In genomic region chr7:60003006-60003865, GRCm38 (mm10) we compare ENCODE assay signal across 9 mouse cellular contexts. TPM values are rescaled to one million over a fixed set of nuclear protein-coding genes. Genes with fewer than 3 reads are reported as not detected.
DNase-seq lines count a peak whose midpoint lies in the region; ATAC-seq and TF ChIP-seq lines count a peak whose summit lies in the region.
"Had no signal": no experiment of that assay in that cellular context is flagged by ENCODE, and none has a peak within 500 bp of the region (broad histone marks: within the 10 kb centered on the region; RNA-seq: fewer than 3 reads in every experiment).

No protein-coding gene starts in this region.

- H3K9me3 ChIP-seq in erythroblast, embryonic 14.5 days (ENCODE audit: control insufficient read depth, low read length) = peaks cover 19% of the 10 kb centered on the region
- H3K9me3 ChIP-seq in heart, embryonic 13.5 days = peaks cover 30% of the 10 kb centered on the region
- H3K9me3 ChIP-seq in midbrain, embryonic 10.5 days (replicated peaks) = peaks cover 27% of the 10 kb centered on the region
- no peaks in the 10 kb centered on the region for H3K9me3 ChIP-seq in stomach, postnatal 0 days (ENCODE audit: control insufficient read depth, low read length)

- no peak overlapping the region for H3K27ac ChIP-seq in heart, embryonic 13.5 days (replicated peaks)
- H3K27ac ChIP-seq in midbrain, embryonic 10.5 days (replicated peaks) = peak overlapping the region; percentile 88
- H3K27ac ChIP-seq in stomach, postnatal 0 days (replicated peaks) = no peak overlapping the region

- peak; percentile 68 to 71 for DNase-seq in cerebellum, postnatal 10 days
- peak; percentile 58 for DNase-seq in layer of hippocampus, adult 9-11 months
- peak; percentile 46 for DNase-seq in midbrain, embryonic 10.5 days (ENCODE audit: low spot score)
- DNase-seq in stomach, postnatal 0 days (ENCODE audit: low spot score) = peak; percentile 12
- no peak for DNase-seq in adrenal gland, adult 18-20 months (ENCODE audit: low spot score in 2 of 2)

- no peak for TF ChIP-seq EP300 in stomach, postnatal 0 days (optimal IDR thresholded peaks at IDR 0.05)

- 50% methylated on average over 12 of the region's 12 CpGs for WGBS in heart, embryonic 13.5 days
- 47% methylated on average over 12 of the region's 12 CpGs for WGBS in midbrain, embryonic 10.5 days
- WGBS in stomach, postnatal 0 days = 55% methylated on average over 12 of the region's 12 CpGs

- no peak for ATAC-seq in erythroblast, adult 5-6 weeks (replicated peaks; ENCODE audit: low FRiP score, poor library complexity, severe bottlenecking)
- ATAC-seq in heart, embryonic 13.5 days (ENCODE audit: extremely low read depth, insufficient number of reproducible peaks, low FRiP score, low TSS enrichment) = peak; percentile 40; the same call in 1 of the 2 replicates
- ATAC-seq in stomach, postnatal 0 days (ENCODE audit: low FRiP score, low TSS enrichment) = no peak

- H3K4me2 ChIP-seq in heart, embryonic 13.5 days = peak overlapping the region; percentile 72
- peak overlapping the region; percentile 68 for H3K4me2 ChIP-seq in stomach, postnatal 0 days (replicated peaks; ENCODE audit: low read depth)

- no peak for TF ChIP-seq CTCF in stomach, postnatal 0 days (IDR thresholded peaks at IDR 0.05; ENCODE audit: low read depth)

- H3K4me3 ChIP-seq in erythroblast, embryonic 14.5 days (replicated peaks) = peak overlapping the region; percentile 67
- H3K4me3 ChIP-seq in heart, embryonic 13.5 days = peak overlapping the region; percentile 68
- peak overlapping the region; percentile 63 for H3K4me3 ChIP-seq in midbrain, embryonic 10.5 days
- H3K4me3 ChIP-seq in stomach, postnatal 0 days (ENCODE audit: low read depth, low read length) = peak overlapping the region; percentile 49

- H3K36me3 ChIP-seq in erythroblast, embryonic 14.5 days (ENCODE audit: control insufficient read depth) = no peaks in the 10 kb centered on the region
- H3K36me3 ChIP-seq in heart, embryonic 13.5 days = no peaks in the 10 kb centered on the region
- H3K36me3 ChIP-seq in midbrain, embryonic 10.5 days = peaks cover 4% of the 10 kb centered on the region
- H3K36me3 ChIP-seq in stomach, postnatal 0 days (ENCODE audit: control insufficient read depth, insufficient read depth, low read length) = no peaks in the 10 kb centered on the region

- peak overlapping the region; percentile 83 for H3K9ac ChIP-seq in heart, embryonic 13.5 days
- no peak overlapping the region for H3K9ac ChIP-seq in stomach, postnatal 0 days (ENCODE audit: low read length)

- peaks cover 19% of the 10 kb centered on the region for H3K4me1 ChIP-seq in erythroblast, embryonic 14.5 days (ENCODE audit: control insufficient read depth)
- H3K4me1 ChIP-seq in heart, embryonic 13.5 days = no peaks in the 10 kb centered on the region
- H3K4me1 ChIP-seq in midbrain, embryonic 10.5 days = peaks cover 6% of the 10 kb centered on the region; the same call in 1 of the 2 replicates
- no peaks in the 10 kb centered on the region for H3K4me1 ChIP-seq in stomach, postnatal 0 days (replicated peaks; ENCODE audit: control insufficient read depth, insufficient read depth)

- H3K27me3 ChIP-seq in erythroblast, embryonic 14.5 days (ENCODE audit: control insufficient read depth) = no peaks in the 10 kb centered on the region
- H3K27me3 ChIP-seq in heart, embryonic 13.5 days (replicated peaks) = no peaks in the 10 kb centered on the region
- H3K27me3 ChIP-seq in midbrain, embryonic 10.5 days (ENCODE audit: low read depth, poor library complexity, severe bottlenecking) = no peaks in the 10 kb centered on the region
- H3K27me3 ChIP-seq in stomach, postnatal 0 days (ENCODE audit: control insufficient read depth, insufficient read depth, low read length) = no peaks in the 10 kb centered on the region

RNA-seq across cellular contexts. Expression of gene Snurf, which starts 1.6 kb away (rescaled TPM):
- not detected in 2 replicates for polyA plus RNA-seq in erythroblast, embryonic 14.5 days (2012)
- not detected in 2 replicates for total RNA-seq in erythroblast, adult 5-6 weeks (2015; ENCODE audit: low replicate concordance)
- total RNA-seq in erythroblast, adult 5-6 weeks (2017; ENCODE audit: low replicate concordance) = not detected in 2 replicates
- 43.0 and 50.4 TPM in 2 replicates for polyA plus RNA-seq in heart, embryonic 13.5 days (2015; fragmentation: Nextera tagmentation; extraction: Ambion mirVana)
- polyA plus RNA-seq in midbrain, embryonic 10.5 days (2016; fragmentation: Nextera tagmentation; extraction: Ambion mirVana) = 82.4 and 111 TPM in 2 replicates
- polyA plus RNA-seq in stomach, postnatal 0 days (2015; fragmentation: Nextera tagmentation; extraction: Ambion mirVana) = 16.8 and 18.1 TPM in 2 replicates
- 100 to 1,000 TPM; 111 to 135 TPM for total RNA-seq in adrenal gland, adult 18-20 months (2021)
- total RNA-seq: hematopoietic stem cell, adult 5-6 weeks had no signal

RNA-seq across cellular contexts. Expression of gene Gm38393, which starts 1.6 kb away (rescaled TPM):
- 1.6 and 3.3 TPM in 2 replicates for polyA plus RNA-seq in erythroblast, embryonic 14.5 days (2012)
- total RNA-seq in erythroblast, adult 5-6 weeks (2015; ENCODE audit: low replicate concordance) = not detected in 2 replicates
- total RNA-seq in erythroblast, adult 5-6 weeks (2017; ENCODE audit: low replicate concordance) = 0.09 TPM in 1 of 2 replicates, not detected in the other
- polyA plus RNA-seq in heart, embryonic 13.5 days (2015; fragmentation: Nextera tagmentation; extraction: Ambion mirVana) = 0.11 and 0.48 TPM in 2 replicates
- 2.1 and 2.3 TPM in 2 replicates for polyA plus RNA-seq in midbrain, embryonic 10.5 days (2016; fragmentation: Nextera tagmentation; extraction: Ambion mirVana)
- 0.12 and 0.15 TPM in 2 replicates for polyA plus RNA-seq in stomach, postnatal 0 days (2015; fragmentation: Nextera tagmentation; extraction: Ambion mirVana)
- total RNA-seq in adrenal gland, adult 18-20 months (2021) = 1 to 10 TPM; 2.0 to 2.1 TPM

Comparison
In these comparisons a context has a peak if more than half of its experiments do, and no peak if none do; other contexts are left out.
1. DNase-seq: peak in cerebellum, postnatal 10 days (2 of 2), layer of hippocampus, adult 9-11 months (single experiment), midbrain, embryonic 10.5 days (single experiment) and stomach, postnatal 0 days (single experiment); none in adrenal gland, adult 18-20 months (0 of 2).
2. RNA of gene Snurf, which starts 1.6 kb away (polyA plus RNA-seq): 82.4 to 111 TPM in midbrain, embryonic 10.5 days, 43.0 to 50.4 TPM in heart, embryonic 13.5 days and 16.8 to 18.1 TPM in stomach, postnatal 0 days; not detected in erythroblast, embryonic 14.5 days; every median in the first group is over 10 times any median in the second.
3. Peak in every context shown above with its lines, with median percentiles within 50 percentile points of each other: H3K4me3 ChIP-seq.